Mouse (Mus musculus): ENCODE results near the gene Sun2.

- no peak for TF ChIP-seq CTCF (conservative IDR thresholded peaks at IDR 0.05; ENCODE audit: low read length)
- no peak for TF ChIP-seq NANOG (IDR thresholded peaks at IDR 0.05; ENCODE audit: borderline replicate concordance, low read length)
- TF ChIP-seq POU5F1 (IDR thresholded peaks at IDR 0.05; ENCODE audit: borderline replicate concordance, low read length) = no peak
Observed at GRCm38 (mm10) chr15:79733640-79734039, 8.7 kb downstream of the Sun2 start.
